Mouse (Mus musculus) G1E (cell line): Measurements from ENCODE around the gene Olfr494. TPM values are rescaled to one million over a fixed set of nuclear protein-coding genes. Genes with fewer than 3 reads are reported as not detected.

Source experiments
- ATAC-seq: 2 replicates; pipeline ENCODE4 v1.8.0; 2016; ENCODE audit warnings: mild to moderate bottlenecking; ENCODE audit not compliant: insufficient number of reproducible peaks, poor library complexity, low FRiP score, severe bottlenecking; ENCODE audit errors: extremely low read depth
- DNase-seq: peaks from one replicate; pipeline ENCODE4 v3.0.0; 2012; ENCODE audit warnings: low spot score
- H3K27me3 ChIP-seq: 2 replicates; pipeline ENCODE4 v1.6.1; 2012; ENCODE audit warnings: mild to moderate bottlenecking, low read length, inconsistent platforms; ENCODE audit not compliant: insufficient read depth
- H3K36me3 ChIP-seq: replicated peaks from 2 replicates; pipeline ENCODE3; 2012; ENCODE audit warnings: mild to moderate bottlenecking, inconsistent platforms
- H3K4me1 ChIP-seq: 2 replicates; pipeline ENCODE4 v1.6.1; 2012; ENCODE audit warnings: low read depth, low read length, inconsistent platforms, mixed read lengths; ENCODE audit not compliant: insufficient read depth
- H3K4me3 ChIP-seq: 2 replicates; pipeline ENCODE4 v1.5.1; 2012; ENCODE audit warnings: low read depth, mild to moderate bottlenecking, inconsistent platforms, low read length, moderate library complexity, mixed read lengths
- H3K9me3 ChIP-seq: replicated peaks from 2 replicates; pipeline ENCODE4 v1.6.1; 2012; ENCODE audit warnings: inconsistent platforms
- CTCF ChIP-seq: IDR thresholded peaks from 2 replicates; pipeline ENCODE4 v1.5.1; 2012; ENCODE audit warnings: low read depth, low read length, inconsistent platforms, mixed read lengths
- GATA1 ChIP-seq: IDR thresholded peaks from 2 replicates; pipeline ENCODE4 v1.6.1; 2012; ENCODE audit warnings: borderline replicate concordance, low read length, inconsistent platforms, mixed read lengths
- GATA2 ChIP-seq: IDR thresholded peaks from 2 replicates; pipeline ENCODE4 v1.6.1; 2012; ENCODE audit warnings: low read depth, low read length, inconsistent platforms, borderline replicate concordance
- POLR2AphosphoS5 ChIP-seq: IDR thresholded peaks from 2 replicates; pipeline ENCODE4 v1.6.1; 2012; ENCODE audit warnings: low read depth, low read length, inconsistent platforms; ENCODE audit not compliant: insufficient replicate concordance
- TAL1 ChIP-seq: conservative IDR thresholded peaks from 2 replicates; pipeline ENCODE4 v1.6.1; 2012; ENCODE audit warnings: low read depth, low read length, inconsistent platforms, mixed read lengths
- polyA plus RNA-seq: library from polyadenylated mRNA; stranded (reverse); fragments of >175 nt; gene quantifications from 2 replicates; pipeline ENCODE4 v1.2.3, GENCODE M21; 2012
- total RNA-seq, 2 experiments: library from RNA; stranded (forward) in 1 of 2; stranded (reverse) in 1 of 2; fragments of 200-1000 nt in 1 of 2; fragments of >200 nt in 1 of 2; fragmentation: Nextera tagmentation in 1 of 2; gene quantifications; 2 replicates each; pipeline ENCODE4 v1.2.3; 2014 to 2017

The Olfr494 gene
- total RNA-seq (2014; fragmentation: Nextera tagmentation) (not detected in 2 replicates), total RNA-seq (2017) (0.44 TPM in 1 of 2 replicates, not detected in the other), polyA plus RNA-seq (not detected in 2 replicates)

DNA sequence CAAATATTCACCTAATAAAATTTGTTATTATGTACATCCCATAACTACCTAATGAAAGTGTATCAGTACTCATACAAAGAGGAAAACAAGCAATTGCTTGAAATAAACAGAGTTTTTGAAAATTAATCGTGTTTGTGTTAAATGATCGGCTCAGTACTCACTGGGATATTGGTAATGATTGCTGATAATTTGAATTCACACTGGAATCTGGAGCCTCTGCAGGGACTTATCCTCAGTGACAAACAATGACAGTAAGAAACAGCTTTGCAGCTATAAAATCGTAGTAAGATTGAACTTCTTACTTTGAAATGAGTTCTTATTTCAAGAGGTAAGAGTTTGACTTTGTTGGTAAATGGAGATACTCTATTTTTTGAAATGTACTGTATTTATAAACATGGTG, at the start of gene Olfr494:
Gene Olfr494, plus strand, starts transcription at position 301 of the 400 bp plus-strand sequence.
- H3K36me3 ChIP-seq: no peaks in the 10 kb centered on the region
- ATAC-seq (no peak), DNase-seq (no peak)
- H3K27me3 ChIP-seq: no peaks in the 10 kb centered on the region
- 0 out of 2 replicates have a peak, but pooled peaks cover 4% of the 10 kb centered on the region for H3K9me3 ChIP-seq
- no peak for TF ChIP-seq POLR2AphosphoS5
- no peak for TF ChIP-seq TAL1
- TF ChIP-seq CTCF: no peak
- no peak for TF ChIP-seq GATA1
- TF ChIP-seq GATA2: no peak
- H3K4me3 ChIP-seq: no peak within 1 kb of the TSS
- H3K4me1 ChIP-seq: no peaks in the 10 kb centered on the region

DNA sequence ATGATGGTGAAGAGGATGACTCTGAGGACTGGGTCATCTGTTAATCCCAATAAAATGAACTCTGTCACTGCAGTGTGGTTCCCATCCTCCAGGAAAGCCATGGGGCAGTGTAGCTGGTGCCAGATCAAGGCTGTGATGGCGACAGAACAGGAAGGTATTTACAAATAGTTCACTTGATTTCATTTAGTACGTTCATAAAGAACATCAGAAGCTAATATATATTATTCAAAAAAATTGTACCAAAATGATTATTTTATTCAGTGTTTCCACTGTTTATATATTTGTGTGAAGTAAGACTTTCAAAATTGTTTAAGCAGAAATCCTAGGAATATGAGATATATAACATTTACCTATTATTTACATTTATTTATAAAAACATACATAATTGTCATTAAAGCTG, 41.6 kb upstream of the Olfr494 start, which contains the start of gene Olfr492:
Gene Olfr492, minus strand, starts transcription at position 101 of the 400 bp plus-strand sequence.
- TF ChIP-seq POLR2AphosphoS5 (no peak), CTCF (no peak), GATA1 (no peak), TAL1 (no peak), GATA2 (no peak)
- peaks cover 2% of the 10 kb centered on the region; the same call in 1 of the 2 replicates for H3K9me3 ChIP-seq
- ATAC-seq: no peak

DNA sequence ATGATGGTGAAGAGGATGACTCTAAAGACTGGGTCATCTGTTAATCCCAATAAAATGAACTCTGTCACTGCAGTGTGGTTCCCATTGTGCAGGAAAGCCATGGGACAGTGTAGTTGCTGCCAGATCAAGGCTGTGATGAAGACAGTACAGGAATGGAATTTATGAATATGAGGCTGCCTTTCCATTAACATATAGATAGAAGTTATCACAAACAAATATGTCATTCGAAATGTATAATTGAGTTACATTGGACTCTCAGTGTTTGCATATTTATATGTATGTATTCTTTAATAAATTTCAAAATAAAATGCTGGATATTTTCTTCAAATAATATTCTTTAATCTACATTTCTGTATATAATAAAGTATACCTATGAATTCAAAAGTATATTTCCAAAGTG, 18.3 kb upstream of the Olfr494 start, which contains the start of gene Olfr493:
Gene Olfr493, minus strand, starts transcription at position 101 of the 400 bp plus-strand sequence.
- Histone ChIP-seq H3K9me3 (peaks cover under 1% of the 10 kb centered on the region; the same call in 1 of the 2 replicates), H3K36me3 (no peaks in the 10 kb centered on the region), H3K4me3 (no peak within 1 kb of the TSS), H3K4me1 (no peaks in the 10 kb centered on the region), H3K27me3 (no peaks in the 10 kb centered on the region)
- ATAC-seq: no peak
- no peak for DNase-seq
- TF ChIP-seq GATA2 (no peak), CTCF (no peak), GATA1 (no peak), TAL1 (no peak), POLR2AphosphoS5 (no peak)

More for the DNA sequence above, 41.6 kb upstream of the Olfr494 start, which contains the start of gene Olfr492:
- Histone ChIP-seq H3K4me1 (no peaks in the 10 kb centered on the region), H3K36me3 (no peaks in the 10 kb centered on the region), H3K27me3 (no peaks in the 10 kb centered on the region), H3K4me3 (no peak within 1 kb of the TSS)
- no peak for DNase-seq

DNA sequence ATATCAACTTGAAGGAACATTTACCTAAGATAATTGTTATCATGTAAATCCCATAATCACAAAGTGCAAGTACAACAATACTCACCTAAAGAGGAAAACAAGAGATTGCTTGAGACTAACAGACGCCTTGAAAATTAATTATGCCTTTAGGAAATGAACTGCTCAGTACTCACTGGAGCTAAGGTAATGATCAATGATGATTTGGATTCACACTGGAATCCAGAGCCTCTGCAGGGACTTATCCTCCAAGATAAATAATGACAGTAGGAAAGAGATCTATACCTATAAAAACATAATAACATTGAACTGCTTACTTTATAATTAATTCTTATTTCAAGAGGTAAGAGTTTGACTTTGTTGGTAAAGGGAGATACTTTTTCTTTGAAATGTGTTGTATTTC, 27.7 kb downstream of the Olfr494 start, which contains the start of gene Olfr495:
Gene Olfr495, plus strand, starts transcription at position 301 of the 400 bp plus-strand sequence.
- Histone ChIP-seq H3K27me3 (no peaks in the 10 kb centered on the region), H3K4me1 (no peaks in the 10 kb centered on the region), H3K36me3 (no peaks in the 10 kb centered on the region), H3K9me3 (no peaks in the 10 kb centered on the region), H3K4me3 (no peak within 1 kb of the TSS)
- DNase-seq (no peak), ATAC-seq (no peak)
- no peak for TF ChIP-seq POLR2AphosphoS5
- no peak for TF ChIP-seq CTCF
- no peak for TF ChIP-seq GATA2
- TF ChIP-seq TAL1: no peak
- no peak for TF ChIP-seq GATA1

Other genes starting within 250 kb of the Olfr494 start
- not detected in 2 replicates for gene Olfr484, start 237.9 kb upstream of the Olfr494 start, total RNA-seq (2014; fragmentation: Nextera tagmentation)
- gene Olfr484, start 237.9 kb upstream of the Olfr494 start, total RNA-seq (2017): 0.11 and 0.17 TPM in 2 replicates
- gene Olfr484, start 237.9 kb upstream of the Olfr494 start, polyA plus RNA-seq: not detected in 2 replicates
- gene Olfr485, start 205.5 kb upstream of the Olfr494 start, total RNA-seq (2014; fragmentation: Nextera tagmentation): not detected in 2 replicates
- gene Olfr485, start 205.5 kb upstream of the Olfr494 start, total RNA-seq (2017): not detected in 2 replicates
- gene Olfr485, start 205.5 kb upstream of the Olfr494 start, polyA plus RNA-seq: not detected in 2 replicates
- not detected in 2 replicates for gene Olfr486, start 192.6 kb upstream of the Olfr494 start, total RNA-seq (2014; fragmentation: Nextera tagmentation)
- gene Olfr486, start 192.6 kb upstream of the Olfr494 start, total RNA-seq (2017): not detected in 2 replicates
- gene Olfr486, start 192.6 kb upstream of the Olfr494 start, polyA plus RNA-seq: not detected in 2 replicates
- not detected in 2 replicates for gene Olfr487, start 150.7 kb upstream of the Olfr494 start, total RNA-seq (2014; fragmentation: Nextera tagmentation)
- 0.06 and 0.11 TPM in 2 replicates for gene Olfr487, start 150.7 kb upstream of the Olfr494 start, total RNA-seq (2017)
- gene Olfr487, start 150.7 kb upstream of the Olfr494 start, polyA plus RNA-seq: not detected in 2 replicates
- not detected in 2 replicates for gene Olfr488, start 107.0 kb upstream of the Olfr494 start, total RNA-seq (2014; fragmentation: Nextera tagmentation)
- 0.05 and 0.12 TPM in 2 replicates for gene Olfr488, start 107.0 kb upstream of the Olfr494 start, total RNA-seq (2017)
- gene Olfr488, start 107.0 kb upstream of the Olfr494 start, polyA plus RNA-seq: not detected in 2 replicates
- not detected in 2 replicates for gene Olfr490, start 76.4 kb upstream of the Olfr494 start, total RNA-seq (2014; fragmentation: Nextera tagmentation)
- 0.11 TPM in 1 of 2 replicates, not detected in the other for gene Olfr490, start 76.4 kb upstream of the Olfr494 start, total RNA-seq (2017)
- not detected in 2 replicates for gene Olfr490, start 76.4 kb upstream of the Olfr494 start, polyA plus RNA-seq
- gene Olfr491, start 51.9 kb upstream of the Olfr494 start, total RNA-seq (2014; fragmentation: Nextera tagmentation): not detected in 2 replicates
- not detected in 2 replicates for gene Olfr491, start 51.9 kb upstream of the Olfr494 start, total RNA-seq (2017)
- not detected in 2 replicates for gene Olfr491, start 51.9 kb upstream of the Olfr494 start, polyA plus RNA-seq
- gene Olfr492, start 41.7 kb upstream of the Olfr494 start, total RNA-seq (2014; fragmentation: Nextera tagmentation): not detected in 2 replicates
- gene Olfr492, start 41.7 kb upstream of the Olfr494 start, total RNA-seq (2017): 0.16 TPM in 1 of 2 replicates, not detected in the other
- gene Olfr492, start 41.7 kb upstream of the Olfr494 start, polyA plus RNA-seq: not detected in 2 replicates
- not detected in 2 replicates for gene Olfr493, start 18.4 kb upstream of the Olfr494 start, total RNA-seq (2014; fragmentation: Nextera tagmentation)
- gene Olfr493, start 18.4 kb upstream of the Olfr494 start, total RNA-seq (2017): not detected in 2 replicates
- not detected in 2 replicates for gene Olfr493, start 18.4 kb upstream of the Olfr494 start, polyA plus RNA-seq
- gene Olfr495, start 27.8 kb downstream of the Olfr494 start, total RNA-seq (2014; fragmentation: Nextera tagmentation): not detected in 2 replicates
- 0.12 and 0.16 TPM in 2 replicates for gene Olfr495, start 27.8 kb downstream of the Olfr494 start, total RNA-seq (2017)
- gene Olfr495, start 27.8 kb downstream of the Olfr494 start, polyA plus RNA-seq: not detected in 2 replicates
- not detected in 2 replicates for gene Olfr497, start 55.1 kb downstream of the Olfr494 start, total RNA-seq (2014; fragmentation: Nextera tagmentation)
- 0.05 and 0.12 TPM in 2 replicates for gene Olfr497, start 55.1 kb downstream of the Olfr494 start, total RNA-seq (2017)
- not detected in 2 replicates for gene Olfr497, start 55.1 kb downstream of the Olfr494 start, polyA plus RNA-seq
- not detected in 2 replicates for gene Olfr498, start 100.0 kb downstream of the Olfr494 start, total RNA-seq (2014; fragmentation: Nextera tagmentation)
- gene Olfr498, start 100.0 kb downstream of the Olfr494 start, total RNA-seq (2017): 0.27 TPM in 1 of 2 replicates, not detected in the other
- gene Olfr498, start 100.0 kb downstream of the Olfr494 start, polyA plus RNA-seq: not detected in 2 replicates
- gene Olfr502, start 159.7 kb downstream of the Olfr494 start, total RNA-seq (2014; fragmentation: Nextera tagmentation): not detected in 2 replicates
- 0.16 TPM in 1 of 2 replicates, not detected in the other for gene Olfr502, start 159.7 kb downstream of the Olfr494 start, total RNA-seq (2017)
- gene Olfr502, start 159.7 kb downstream of the Olfr494 start, polyA plus RNA-seq: not detected in 2 replicates
- not detected in 2 replicates for gene Olfr503, start 179.2 kb downstream of the Olfr494 start, total RNA-seq (2014; fragmentation: Nextera tagmentation)
- gene Olfr503, start 179.2 kb downstream of the Olfr494 start, total RNA-seq (2017): 0.46 TPM in 1 of 2 replicates, not detected in the other
- gene Olfr503, start 179.2 kb downstream of the Olfr494 start, polyA plus RNA-seq: not detected in 2 replicates
- not detected in 2 replicates for gene Olfr504, start 200.5 kb downstream of the Olfr494 start, total RNA-seq (2014; fragmentation: Nextera tagmentation)
- not detected in 2 replicates for gene Olfr504, start 200.5 kb downstream of the Olfr494 start, total RNA-seq (2017)
- gene Olfr504, start 200.5 kb downstream of the Olfr494 start, polyA plus RNA-seq: not detected in 2 replicates
- not detected in 2 replicates for gene Olfr506, start 245.5 kb downstream of the Olfr494 start, total RNA-seq (2014; fragmentation: Nextera tagmentation)
- 0.16 TPM in 1 of 2 replicates, not detected in the other for gene Olfr506, start 245.5 kb downstream of the Olfr494 start, total RNA-seq (2017)
- gene Olfr506, start 245.5 kb downstream of the Olfr494 start, polyA plus RNA-seq: not detected in 2 replicates